Mouse (Mus musculus): ENCODE data around the gene Dtx1.
A peak's percentile ranks its signal among the peaks of the same experiment; 100 is the strongest.

- TF ChIP-seq ZNF384 (IDR thresholded peaks at IDR 0.05; ENCODE audit: low read depth, low read length) (peak; percentile 79; the same call in 1 of the 2 replicates), ZC3H11A (IDR thresholded peaks at IDR 0.05; ENCODE audit: borderline replicate concordance, low read depth, low read length) (no peak), HCFC1 (IDR thresholded peaks at IDR 0.05; ENCODE audit: borderline replicate concordance, insufficient read depth, low read length) (peak; percentile 21; the same call in 1 of the 2 replicates)
These were observed 15.5 kb downstream of the Dtx1 start for GRCm38 (mm10) chr5:120696057-120696743.
